ENCODE assay signal across 25 mouse cellular contexts in the genomic region with DNA sequence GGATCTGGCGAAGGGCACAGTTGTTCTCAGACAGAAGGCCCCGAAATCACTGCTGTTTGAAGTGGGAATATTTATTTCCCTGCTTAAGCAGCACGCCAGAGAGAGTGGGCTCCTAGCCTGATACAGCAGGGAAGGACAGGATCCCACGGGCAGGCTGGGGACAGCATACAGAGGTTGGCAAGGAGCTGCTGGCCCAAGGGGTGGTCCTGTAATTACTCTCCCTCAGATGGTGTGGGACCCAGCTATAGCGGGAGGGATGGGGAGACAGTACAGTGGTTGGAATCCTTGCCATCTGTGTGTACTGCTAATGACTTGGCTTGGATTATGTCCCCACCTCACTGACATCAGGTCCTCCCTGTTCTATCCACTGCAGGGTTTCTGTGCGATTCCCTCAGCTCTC.
DNase-seq lines count a peak whose midpoint lies in the region; ATAC-seq lines count a peak whose summit lies in the region.
"Had no signal": no experiment of that assay in that cellular context is flagged by ENCODE, and none has a peak within 500 bp of the region (broad histone marks: within the 10 kb centered on the region; RNA-seq: fewer than 3 reads in every experiment).

No protein-coding gene starts in this region.

- H3K9me3 ChIP-seq in neural tube, embryonic 13.5 days, result peaks cover 6% of the 10 kb centered on the region
- H3K9me3 ChIP-seq in neural tube, embryonic 15.5 days (replicated peaks), result no peaks in the 10 kb centered on the region
- peaks cover 3% of the 10 kb centered on the region; the same call in 1 of the 2 replicates for H3K9me3 ChIP-seq in midbrain, embryonic 14.5 days (ENCODE audit: control insufficient read depth, low read length)
- H3K9me3 ChIP-seq: embryonic facial prominence, embryonic 15.5 days; intestine, embryonic 15.5 days had no signal

- 0 out of 2 replicates have a peak overlapping the region, but pooled peaks have one; percentile 30 for H3K27ac ChIP-seq in neural tube, embryonic 13.5 days (replicated peaks)
- no peak overlapping the region for H3K27ac ChIP-seq in neural tube, embryonic 15.5 days (replicated peaks)
- peak overlapping the region; percentile 66 for H3K27ac ChIP-seq in midbrain, embryonic 14.5 days (replicated peaks; ENCODE audit: low read depth, low read length)
- H3K27ac ChIP-seq: embryonic facial prominence, embryonic 15.5 days; gastrocnemius, adult 2 months; heart, embryonic 13.5 days; intestine, embryonic 15.5 days; limb, embryonic 12.5 days; liver, embryonic 12.5 days had no signal

- H3K27me3 ChIP-seq in neural tube, embryonic 13.5 days, result no peaks in the 10 kb centered on the region
- H3K27me3 ChIP-seq in neural tube, embryonic 15.5 days (replicated peaks), result no peaks in the 10 kb centered on the region
- H3K27me3 ChIP-seq in midbrain, embryonic 14.5 days (ENCODE audit: control insufficient read depth, insufficient read depth, low read length), result no peaks in the 10 kb centered on the region; the same call in 1 of the 2 replicates
- H3K27me3 ChIP-seq: embryonic facial prominence, embryonic 15.5 days; intestine, embryonic 15.5 days; liver, embryonic 12.5 days had no signal

- no peaks in the 10 kb centered on the region for H3K36me3 ChIP-seq in neural tube, embryonic 13.5 days
- no peaks in the 10 kb centered on the region for H3K36me3 ChIP-seq in neural tube, embryonic 15.5 days
- H3K36me3 ChIP-seq in midbrain, embryonic 14.5 days (ENCODE audit: control insufficient read depth, insufficient read depth, low read length), result no peaks in the 10 kb centered on the region
- H3K36me3 ChIP-seq: embryonic facial prominence, embryonic 15.5 days; heart, embryonic 13.5 days; intestine, embryonic 15.5 days; limb, embryonic 12.5 days; liver, embryonic 12.5 days had no signal

- no peak overlapping the region for H3K4me2 ChIP-seq in neural tube, embryonic 13.5 days
- H3K4me2 ChIP-seq in neural tube, embryonic 15.5 days, result no peak overlapping the region
- no peak overlapping the region for H3K4me2 ChIP-seq in midbrain, embryonic 14.5 days (ENCODE audit: low read length)
- H3K4me2 ChIP-seq: embryonic facial prominence, embryonic 15.5 days; heart, embryonic 13.5 days; intestine, embryonic 15.5 days; limb, embryonic 12.5 days; liver, embryonic 12.5 days; lung, embryonic 14.5 days had no signal

- 28% methylated on average over 6 of the region's 6 CpGs for WGBS in neural tube, embryonic 13.5 days
- 38% methylated on average over 6 of the region's 6 CpGs for WGBS in neural tube, embryonic 15.5 days
- 9% methylated on average over 6 of the region's 6 CpGs for WGBS in midbrain, embryonic 14.5 days

- peak; percentile 29 to 60 for DNase-seq in cerebellum, postnatal 10 days
- no peak for DNase-seq in cerebellum, adult 9-11 months
- DNase-seq in midbrain, embryonic 14.5 days, result peak; percentile 43
- no peak for DNase-seq in gastrocnemius, postnatal 25 days
- DNase-seq in spleen, adult 12 weeks (ENCODE audit: low spot score), result no peak
- DNase-seq in layer of hippocampus, postnatal 25 days (ENCODE audit: extremely low spot score in 1 of 2, low spot score in 1 of 2), result no peak
- DNase-seq: adrenal gland, postnatal 10 days; cerebellum, adult 11 months; cerebellum, postnatal 36 days; gastrocnemius, adult 2 months; heart, postnatal 36 days; kidney, adult 9 months; kidney, postnatal 36 days; layer of hippocampus, adult 9-11 months; lung, embryonic 14.5 days; lung, postnatal 36 days; right cerebral cortex, adult 18-20 months; thymus, postnatal 14 days had no signal

- no peak overlapping the region for H3K9ac ChIP-seq in neural tube, embryonic 13.5 days
- H3K9ac ChIP-seq in neural tube, embryonic 15.5 days (replicated peaks), result no peak overlapping the region
- no peak overlapping the region for H3K9ac ChIP-seq in midbrain, embryonic 14.5 days (replicated peaks; ENCODE audit: low read length)
- H3K9ac ChIP-seq: embryonic facial prominence, embryonic 15.5 days; heart, embryonic 13.5 days; intestine, embryonic 15.5 days; limb, embryonic 12.5 days; liver, embryonic 12.5 days; lung, embryonic 14.5 days had no signal

- H3K4me1 ChIP-seq in neural tube, embryonic 13.5 days (replicated peaks), result peaks cover 8% of the 10 kb centered on the region; the same call in 1 of the 2 replicates
- H3K4me1 ChIP-seq in neural tube, embryonic 15.5 days, result peaks cover 9% of the 10 kb centered on the region
- peaks cover 16% of the 10 kb centered on the region for H3K4me1 ChIP-seq in midbrain, embryonic 14.5 days (ENCODE audit: control insufficient read depth, insufficient read depth, low read length)
- H3K4me1 ChIP-seq: embryonic facial prominence, embryonic 15.5 days; intestine, embryonic 15.5 days; limb, embryonic 12.5 days; liver, embryonic 12.5 days had no signal

- peak; percentile 61; the same call in 1 of the 2 replicates for ATAC-seq in neural tube, embryonic 13.5 days (ENCODE audit: low read depth)
- ATAC-seq in neural tube, embryonic 15.5 days (ENCODE audit: low FRiP score), result no peak
- ATAC-seq in midbrain, embryonic 14.5 days (ENCODE audit: low FRiP score, low TSS enrichment), result no peak
- ATAC-seq: intestine, embryonic 15.5 days; liver, embryonic 12.5 days had no signal

- H3K4me3 ChIP-seq in neural tube, embryonic 13.5 days, result no peak overlapping the region
- no peak overlapping the region for H3K4me3 ChIP-seq in neural tube, embryonic 15.5 days (replicated peaks)
- H3K4me3 ChIP-seq in midbrain, embryonic 14.5 days (replicated peaks; ENCODE audit: low read depth, low read length), result no peak overlapping the region
- H3K4me3 ChIP-seq: embryonic facial prominence, embryonic 15.5 days; gastrocnemius, adult 2 months; heart, embryonic 13.5 days; intestine, embryonic 15.5 days; limb, embryonic 12.5 days; liver, embryonic 12.5 days had no signal

Comparison
In these comparisons a context has a peak if more than half of its experiments do, and no peak if none do; other contexts are left out.
1. DNase-seq: peak in cerebellum, postnatal 10 days (2 of 2) and midbrain, embryonic 14.5 days (single experiment); none in cerebellum, adult 9-11 months (single experiment), gastrocnemius, postnatal 25 days (single experiment), spleen, adult 12 weeks (single experiment) and layer of hippocampus, postnatal 25 days (0 of 2).